Mouse (Mus musculus) liver, embryonic 18 days (tissue): Measurements from ENCODE around the gene Cltb. TPM values are rescaled to one million over a fixed set of nuclear protein-coding genes. Genes with fewer than 3 reads are reported as not detected.

Experiments
- polyA plus RNA-seq: library from polyadenylated mRNA; depleted of rRNA; stranded (reverse); fragments of >200 nt; gene quantifications from 2 replicates; pipeline ENCODE4 v1.2.3, GENCODE M21; 2012; rRNA removed

Cltb gene
- polyA plus RNA-seq, result 9.7 and 9.9 TPM in 2 replicates

DNA sequence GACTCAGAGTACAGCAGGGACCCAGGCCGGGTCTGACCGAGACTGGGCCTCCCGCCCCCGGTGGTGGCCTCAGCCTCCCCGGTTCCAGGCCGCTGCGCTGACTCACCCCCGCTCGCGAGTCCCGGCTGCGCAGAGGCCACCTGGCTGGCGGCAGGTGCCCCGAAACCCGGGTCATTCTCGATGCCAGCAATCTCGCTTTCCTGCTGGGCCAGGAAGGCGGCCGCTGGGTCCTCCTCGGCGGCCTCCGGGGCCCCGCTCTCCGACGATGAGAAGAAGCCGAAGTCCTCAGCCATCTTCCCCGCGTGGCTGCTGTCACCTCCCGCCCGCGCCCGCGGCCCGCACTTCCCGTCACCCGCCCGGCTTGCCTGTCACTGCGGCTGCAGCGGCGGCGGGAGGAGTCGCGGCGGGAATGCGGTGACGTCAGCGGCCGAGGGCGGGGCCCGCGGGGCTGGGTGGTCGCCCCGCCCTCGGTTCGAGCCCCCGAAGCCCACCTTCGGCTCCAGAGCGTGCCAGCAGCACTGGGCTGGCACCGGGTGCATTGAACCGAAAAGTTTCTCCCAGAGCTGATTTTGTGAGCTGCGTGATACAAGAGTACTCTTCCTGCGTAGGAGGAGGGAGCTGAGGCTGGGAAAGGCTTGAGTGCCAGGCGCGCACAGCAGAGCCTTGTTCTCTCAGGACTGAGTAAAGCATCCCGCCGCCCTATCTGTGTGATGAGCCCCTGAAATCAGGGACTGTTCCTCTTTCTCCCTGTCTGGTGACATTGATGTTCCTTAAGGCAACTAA, at the start of gene Cltb:
Gene Cltb, minus strand, starts transcription at position 373 of the 783 bp plus-strand sequence.

DNA sequence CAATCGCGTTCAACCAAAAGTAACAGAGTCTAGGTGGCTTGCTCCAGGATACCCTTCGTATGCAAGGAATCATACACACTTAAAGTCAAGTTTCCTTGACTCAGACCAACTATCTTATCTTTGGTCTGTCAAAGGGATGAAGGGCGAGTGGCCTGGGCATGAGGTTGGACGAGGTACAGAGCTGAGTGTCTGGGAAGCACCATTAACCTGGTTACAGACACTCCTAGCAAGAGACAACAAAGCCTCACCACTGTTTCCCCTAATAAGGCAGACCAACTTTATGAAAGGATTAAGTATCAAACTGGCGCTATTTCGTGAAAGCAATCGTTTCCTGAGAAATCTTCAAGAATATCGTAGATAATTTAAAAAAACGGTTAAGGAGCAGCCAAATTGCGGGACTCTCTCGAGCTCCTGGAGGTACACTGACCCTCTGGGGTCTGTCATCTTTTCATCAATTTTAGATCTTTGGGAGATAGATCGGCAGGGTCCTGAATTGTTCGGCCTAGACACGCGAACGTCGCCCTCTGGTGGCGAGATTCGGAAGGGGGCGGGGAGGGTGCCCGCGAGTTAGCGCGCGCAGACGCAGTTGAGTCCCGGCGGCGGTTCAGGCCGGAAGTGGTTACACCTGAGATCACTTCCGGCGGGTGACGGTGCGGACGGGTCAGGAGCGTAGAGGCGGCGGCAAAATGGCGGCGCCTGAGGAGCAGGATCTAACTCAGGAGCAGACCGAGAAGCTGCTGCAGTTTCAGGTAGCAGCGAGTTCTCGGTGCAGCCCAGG, 10.2 kb upstream of the Cltb start, which contains the start of gene Faf2:
Gene Faf2, plus strand, starts transcription at position 630 of the 778 bp plus-strand sequence.

DNA sequence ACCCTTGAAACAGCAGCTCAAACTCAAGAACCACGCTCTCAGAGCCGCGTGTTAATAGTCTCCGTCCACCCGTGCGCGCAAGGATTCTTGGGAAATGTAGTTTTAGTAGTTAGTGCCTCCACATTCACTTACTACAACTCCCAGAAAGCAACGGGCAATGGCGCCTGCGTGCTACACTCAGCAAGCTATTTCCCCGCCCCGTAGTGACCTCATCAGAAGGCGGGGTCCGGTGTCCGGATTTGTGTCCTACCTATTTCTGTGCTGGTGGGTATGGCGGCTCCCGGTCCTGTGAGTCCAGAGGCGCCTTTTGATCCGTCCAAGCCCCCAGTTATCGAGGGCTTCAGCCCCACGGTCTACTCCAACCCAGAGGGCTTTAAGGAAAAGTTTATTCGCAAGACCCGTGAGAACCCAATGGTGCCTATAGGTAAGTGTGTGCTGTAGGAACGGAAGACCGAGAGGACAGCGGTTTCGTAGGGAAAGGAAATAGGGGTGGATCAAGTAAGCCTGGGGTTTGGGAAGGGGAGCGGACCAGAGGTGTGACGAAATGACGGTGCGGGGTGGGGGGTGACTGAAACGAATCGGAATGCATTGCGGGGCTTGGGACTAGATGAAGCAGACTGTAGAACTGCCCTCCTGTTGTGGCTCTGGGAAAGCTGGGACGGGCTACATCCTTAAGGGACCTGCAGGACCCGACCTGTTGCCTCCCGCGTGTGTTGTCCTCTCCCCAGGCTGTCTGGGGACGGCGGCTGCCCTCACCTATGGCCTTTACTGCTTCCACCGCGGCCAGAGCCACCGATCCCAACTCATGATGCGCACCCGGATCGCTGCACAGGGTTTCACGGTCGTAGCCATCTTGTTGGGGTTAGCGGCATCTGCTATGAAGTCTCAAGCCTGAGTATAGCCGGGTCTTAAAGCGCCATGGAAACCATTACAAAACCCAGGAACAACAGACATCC, 20.9 kb downstream of the Cltb start, which contains the start of the genes Nop16 and Higd2a:
Gene Nop16, minus strand, starts transcription at position 95 of the 956 bp plus-strand sequence.
Gene Higd2a, plus strand, starts transcription at position 212 of the 956 bp plus-strand sequence.

DNA sequence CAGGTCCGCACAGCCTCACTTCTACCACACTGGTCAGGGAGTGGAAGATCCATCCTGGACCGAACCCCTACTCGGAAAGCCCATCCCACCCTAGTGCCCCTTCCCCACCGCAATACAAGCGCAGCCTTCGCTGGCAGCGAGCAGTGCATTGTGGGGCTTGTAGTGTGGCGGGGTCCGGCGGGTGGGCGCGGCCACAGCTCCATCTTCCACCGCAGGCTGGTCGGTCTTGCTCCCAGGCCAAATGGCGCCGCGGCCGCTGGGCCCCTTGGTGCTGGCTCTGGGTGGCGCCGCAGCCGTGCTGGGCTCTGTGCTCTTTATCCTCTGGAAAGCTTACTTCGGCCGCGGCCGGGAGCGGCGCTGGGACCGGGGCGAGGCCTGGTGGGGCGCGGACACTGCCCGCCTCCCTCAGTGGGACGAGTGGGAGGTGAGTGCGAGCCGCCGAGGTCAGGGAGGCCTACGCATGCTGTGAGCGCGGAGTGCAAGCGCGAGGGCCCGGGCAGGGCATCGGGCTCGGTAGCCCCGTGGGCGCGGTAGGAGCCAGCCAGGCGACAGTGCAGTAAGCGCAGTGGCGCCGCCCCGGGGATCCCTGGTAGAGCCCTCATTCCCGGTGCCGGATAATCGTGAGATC, 36.2 kb downstream of the Cltb start, which contains the start of gene Arl10:
Gene Arl10, plus strand, starts transcription at position 162 of the 628 bp plus-strand sequence.

DNA sequence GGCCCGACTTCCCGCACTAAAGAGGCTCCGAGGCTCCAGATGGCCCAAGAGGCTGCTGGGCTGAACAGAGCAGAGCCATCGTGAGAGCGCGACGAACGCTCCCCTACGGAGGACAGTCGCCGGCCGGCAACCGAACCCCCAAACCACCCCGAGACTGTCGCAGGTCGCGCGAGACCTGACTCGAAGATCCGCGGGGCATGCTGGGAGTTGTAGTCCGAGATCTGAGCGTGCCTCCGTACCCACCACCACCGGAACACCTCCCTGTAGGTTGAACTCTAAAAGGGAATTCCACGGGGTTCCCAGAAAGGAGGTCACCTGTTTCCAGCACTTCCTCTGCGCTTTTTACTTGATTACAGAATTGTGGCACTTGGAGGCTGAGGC, 46.0 kb downstream of the Cltb start, which contains the start of gene 4833439L19Rik:
Gene 4833439L19Rik, minus strand, starts transcription at position 235 of the 381 bp plus-strand sequence.

Other genes with a start within 250 kb of the Cltb start
- 2.3 TPM in 2 replicates for gene Cplx2, start 240.0 kb downstream of the Cltb start, polyA plus RNA-seq
- gene Thoc3, start 142.5 kb downstream of the Cltb start, polyA plus RNA-seq, result 12.3 and 12.7 TPM in 2 replicates
- gene Simc1, start 107.6 kb downstream of the Cltb start, polyA plus RNA-seq, result 2.4 and 2.9 TPM in 2 replicates
- gene 4833439L19Rik, start 45.9 kb downstream of the Cltb start, polyA plus RNA-seq, result 25.3 and 27.0 TPM in 2 replicates
- gene Arl10, start 36.3 kb downstream of the Cltb start, polyA plus RNA-seq, result 8.0 and 8.1 TPM in 2 replicates
- gene Nop16, start 21.3 kb downstream of the Cltb start, polyA plus RNA-seq, result 21.2 and 22.5 TPM in 2 replicates
- 58.7 and 62.8 TPM in 2 replicates for gene Higd2a, start 21.1 kb downstream of the Cltb start, polyA plus RNA-seq
- 15.0 and 15.7 TPM in 2 replicates for gene Faf2, start 10.4 kb upstream of the Cltb start, polyA plus RNA-seq
- 18.2 and 21.5 TPM in 2 replicates for gene Rnf44, start 82.6 kb upstream of the Cltb start, polyA plus RNA-seq
- 9.8 and 10.2 TPM in 2 replicates for gene Cdhr2, start 90.1 kb upstream of the Cltb start, polyA plus RNA-seq
- gene Gprin1, start 138.5 kb upstream of the Cltb start, polyA plus RNA-seq, result 0.01 and 0.04 TPM in 2 replicates
- not detected in 2 replicates for gene Sncb, start 155.3 kb upstream of the Cltb start, polyA plus RNA-seq
- not detected in 2 replicates for gene Eif4e1b, start 172.7 kb upstream of the Cltb start, polyA plus RNA-seq
- gene Tspan17, start 178.0 kb upstream of the Cltb start, polyA plus RNA-seq, result 0.71 and 0.74 TPM in 2 replicates